Mouse (Mus musculus): Measurements from ENCODE around the gene Zfp777. TPM values are rescaled to one million over a fixed set of nuclear protein-coding genes. Genes with fewer than 3 reads are reported as not detected.
A peak's percentile ranks its signal among the peaks of the same experiment; 100 is the strongest.

Gene Zfp777
- polyA plus RNA-seq, 1 experiment: 16.8 TPM

DNA sequence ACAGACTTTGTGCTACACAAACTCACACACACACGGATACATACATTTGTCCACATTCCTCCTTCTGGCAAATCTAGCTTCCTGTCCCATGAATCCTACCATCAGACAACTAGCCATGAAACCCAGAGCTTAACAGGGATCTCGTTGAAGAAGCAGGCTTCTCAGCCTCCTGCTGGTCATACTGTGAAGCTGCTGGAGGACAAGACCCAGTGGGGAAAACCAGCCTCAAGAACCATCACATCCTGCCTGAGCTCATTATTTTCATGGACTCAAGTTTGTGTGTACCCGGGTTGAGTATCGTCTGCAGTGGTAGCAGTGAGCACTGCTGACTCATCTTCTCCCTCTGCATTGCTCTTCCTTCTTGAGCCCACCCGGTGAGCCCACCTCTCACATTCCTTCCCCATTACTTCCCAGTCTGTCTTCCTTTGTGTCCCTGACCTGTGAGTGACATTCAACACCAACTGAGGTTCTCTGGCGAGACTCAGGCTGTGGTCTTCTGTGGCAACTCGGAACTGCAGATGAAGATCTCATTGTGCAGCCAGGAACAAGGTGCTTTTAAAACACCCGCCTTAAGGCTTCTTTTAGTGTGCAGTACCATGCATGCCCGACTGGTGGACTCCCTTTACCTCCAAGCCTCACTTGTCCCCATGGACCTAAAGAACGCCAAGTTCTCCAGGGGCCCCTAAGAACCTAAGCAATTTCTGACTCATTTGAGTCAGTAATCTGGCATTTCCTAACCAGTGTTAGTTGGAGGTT lies 22.6 kb downstream of the Zfp777 start:
- no peak for DNase-seq (ENCODE audit: low read depth)

- no peak for DNase-seq (ENCODE audit: low read depth)
These were observed 23.7 kb downstream of the Zfp777 start for GRCm38 (mm10) chr6:48024994-48025345.

GRCm38 (mm10) chr6:48024330-48024993 lies 24.2 kb downstream of the Zfp777 start:
- no peak for DNase-seq (ENCODE audit: low read depth)

DNA sequence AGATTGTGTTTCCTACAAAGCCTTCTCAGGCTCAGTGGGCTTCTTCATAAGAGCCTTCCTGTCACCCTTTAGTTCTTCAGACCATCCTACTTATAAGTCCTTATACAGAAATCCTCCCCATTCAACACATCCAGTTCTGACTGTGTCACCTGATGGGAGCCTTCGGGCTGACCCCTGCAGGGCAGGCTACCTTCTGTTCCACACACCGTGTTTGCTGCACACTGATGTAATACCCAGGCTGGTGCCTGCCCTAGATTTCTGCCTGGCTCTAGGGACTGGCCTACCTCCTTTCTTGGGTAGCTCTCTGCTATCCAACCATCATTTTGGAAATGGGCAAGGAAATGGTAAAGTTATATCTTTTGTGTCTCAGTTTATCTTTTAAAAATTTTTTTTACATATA lies 26.0 kb downstream of the Zfp777 start:
- no peak for DNase-seq (ENCODE audit: low read depth)

- no peak for DNase-seq (ENCODE audit: low read depth)
These were observed 27.0 kb downstream of the Zfp777 start for GRCm38 (mm10) chr6:48021678-48022077.

GRCm38 (mm10) chr6:48020006-48020405 lies 28.7 kb downstream of the Zfp777 start:
- DNase-seq (ENCODE audit: low read depth): no peak

- no peak for DNase-seq (ENCODE audit: low read depth)
These were observed 31.9 kb downstream of the Zfp777 start for GRCm38 (mm10) chr6:48016841-48017240.

DNA sequence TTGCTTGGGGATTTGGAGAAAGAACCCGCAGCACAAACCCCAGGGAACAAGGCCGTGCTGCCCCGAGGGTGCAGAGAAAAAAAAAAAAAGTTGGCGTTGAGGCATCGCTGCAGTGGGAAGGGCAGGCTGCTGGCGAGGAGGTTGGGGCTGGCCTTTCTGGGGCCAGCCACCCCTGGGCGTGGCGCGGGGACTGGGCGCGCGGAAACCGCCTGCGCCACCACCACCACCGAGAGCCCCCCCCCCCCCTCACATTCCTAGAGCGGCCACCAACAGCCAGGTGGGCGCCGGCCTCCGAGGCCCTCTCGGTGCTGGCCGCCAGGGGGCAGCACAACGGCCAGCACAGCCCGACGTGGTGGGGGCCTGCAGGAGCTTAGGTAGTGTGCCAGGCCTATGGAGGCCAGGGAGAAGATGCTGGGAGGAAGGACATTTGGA lies 32.6 kb downstream of the Zfp777 start:
- no peak for DNase-seq (ENCODE audit: low read depth)

DNA sequence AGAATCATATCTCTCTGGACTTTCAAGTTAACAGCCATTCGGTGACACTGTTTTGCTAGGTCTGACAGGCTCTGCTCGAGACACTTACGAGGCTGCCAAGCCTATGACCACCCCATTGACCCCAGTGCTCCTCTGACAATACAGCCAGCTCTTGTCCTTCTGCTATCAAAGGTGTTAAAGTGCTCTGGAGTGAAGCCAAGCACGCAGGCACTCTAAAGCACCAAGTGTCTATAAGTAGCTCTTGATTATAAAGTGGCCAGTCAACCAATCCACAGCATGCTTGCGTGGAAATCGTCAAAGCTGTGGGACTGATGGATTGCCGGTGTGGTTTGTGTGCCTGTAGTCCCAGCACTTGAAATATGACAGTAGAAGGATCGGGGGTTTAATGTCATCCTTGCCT lies 38.0 kb downstream of the Zfp777 start:
- DNase-seq (ENCODE audit: low read depth): no peak

DNA sequence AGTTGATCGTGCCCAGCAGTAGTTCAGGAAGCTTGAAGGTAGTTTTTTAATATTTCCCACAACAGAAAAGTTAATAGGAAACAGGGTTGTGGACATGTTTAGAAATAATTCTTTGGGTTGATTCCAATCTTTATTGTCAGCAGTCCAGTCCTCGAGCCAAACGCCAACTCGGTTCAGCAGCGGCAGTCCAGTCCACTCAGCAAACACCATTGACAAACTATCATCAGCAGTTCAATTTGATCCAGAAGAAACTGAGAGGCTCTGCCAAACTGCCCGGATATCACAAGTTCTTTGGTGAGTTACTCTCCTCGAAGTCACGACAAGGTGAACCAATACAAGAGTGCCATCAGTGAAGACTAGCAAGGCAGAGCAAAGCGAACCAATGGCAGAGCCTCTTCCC lies 53.0 kb downstream of the Zfp777 start:
- DNase-seq (ENCODE audit: low read depth): no peak

GRCm38 (mm10) chr6:47983936-47984335 lies 64.8 kb downstream of the Zfp777 start:
- DNase-seq (ENCODE audit: low read depth): no peak

DNA sequence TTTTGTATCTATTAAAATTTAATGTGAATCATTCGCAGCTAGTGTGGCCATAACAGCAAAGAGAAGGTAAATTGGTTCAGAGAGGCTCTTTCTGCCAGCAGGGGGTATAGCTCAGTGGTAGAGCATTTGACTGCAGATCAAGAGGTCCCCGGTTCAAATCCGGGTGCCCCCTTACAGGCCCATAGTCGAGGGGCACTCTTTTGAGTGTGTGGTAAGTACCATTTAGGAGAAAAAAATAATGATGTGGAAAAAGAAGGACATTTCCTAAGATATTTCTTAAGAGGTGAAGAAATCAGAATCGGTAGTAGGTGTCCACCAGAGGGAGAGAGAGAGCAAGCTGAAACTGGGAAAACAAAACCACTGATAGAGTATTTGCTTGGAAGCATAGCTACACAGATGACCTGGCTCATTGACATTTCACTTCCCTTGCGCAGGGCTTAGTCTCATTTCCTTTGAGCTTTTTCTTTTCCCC lies 69.8 kb downstream of the Zfp777 start:
- peak; percentile 41 for DNase-seq (ENCODE audit: low read depth)

- no peak for DNase-seq (ENCODE audit: low read depth)
These were observed 74.1 kb downstream of the Zfp777 start for GRCm38 (mm10) chr6:47974599-47974998.

Other genes starting within 250 kb of the Zfp777 start
- gene Pdia4, start 235.5 kb downstream of the Zfp777 start, polyA plus RNA-seq (2012; rRNA removed): 113 and 201 TPM in 2 replicates
- gene Zfp786, start 218.0 kb downstream of the Zfp777 start, polyA plus RNA-seq (2012; rRNA removed): 0.35 and 0.57 TPM in 2 replicates
- gene Zfp398, start 213.2 kb downstream of the Zfp777 start, polyA plus RNA-seq (2012; rRNA removed): 7.7 and 8.8 TPM in 2 replicates
- 6.1 and 7.3 TPM in 2 replicates for gene Zfp282, start 171.7 kb downstream of the Zfp777 start, polyA plus RNA-seq (2012; rRNA removed)
- gene Zfp212, start 128.4 kb downstream of the Zfp777 start, polyA plus RNA-seq (2012; rRNA removed): 9.9 and 10.1 TPM in 2 replicates
- 13.9 and 14.8 TPM in 2 replicates for gene Zfp956, start 95.5 kb downstream of the Zfp777 start, polyA plus RNA-seq (2012; rRNA removed)
- gene Zfp746, start 37.7 kb upstream of the Zfp777 start, polyA plus RNA-seq (2012; rRNA removed): 15.4 and 15.9 TPM in 2 replicates

All from gonadal fat pad, adult 2 months (tissue).